Mouse (Mus musculus): ENCODE measurements around the gene Unc5c. TPM values are rescaled to one million over a fixed set of nuclear protein-coding genes. Genes with fewer than 3 reads are reported as not detected.

Unc5c gene
- polyA plus RNA-seq, 1 experiment from 2014 or later, result not detected

- H3K27ac ChIP-seq, result no peak overlapping the region
- H3K4me3 ChIP-seq (ENCODE audit: inconsistent target), result no peak overlapping the region
- H3K79me2 ChIP-seq (ENCODE audit: inconsistent target), result no peaks in the 10 kb centered on the region
- 64% methylated on average over 15 of the region's 15 CpGs for WGBS (ENCODE audit: missing documents)
- no peaks in the 10 kb centered on the region for H3K36me3 ChIP-seq (ENCODE audit: inconsistent target)
Observed at GRCm38 (mm10) chr3:141660065-141661062, 195.3 kb downstream of the Unc5c start.

GRCm38 (mm10) chr3:141689113-141689512 is 224.1 kb downstream of the Unc5c start:
- H3K27ac ChIP-seq, result no peak overlapping the region
- 86% methylated on average over 2 of the region's 2 CpGs for WGBS (ENCODE audit: missing documents)
- H3K36me3 ChIP-seq (ENCODE audit: inconsistent target), result no peaks in the 10 kb centered on the region
- no peaks in the 10 kb centered on the region for H3K79me2 ChIP-seq (ENCODE audit: inconsistent target)
- H3K4me3 ChIP-seq (ENCODE audit: inconsistent target), result no peak overlapping the region

GRCm38 (mm10) chr3:141690676-141691075 is 225.7 kb downstream of the Unc5c start:
- 0% methylated on average over 1 of the region's 1 CpGs for WGBS (ENCODE audit: missing documents)
- no peak overlapping the region for H3K4me3 ChIP-seq (ENCODE audit: inconsistent target)
- no peaks in the 10 kb centered on the region for H3K79me2 ChIP-seq (ENCODE audit: inconsistent target)
- no peak overlapping the region for H3K27ac ChIP-seq
- no peaks in the 10 kb centered on the region for H3K36me3 ChIP-seq (ENCODE audit: inconsistent target)

- Histone ChIP-seq H3K4me3 (ENCODE audit: inconsistent target) (no peak overlapping the region), H3K36me3 (ENCODE audit: inconsistent target) (no peaks in the 10 kb centered on the region), H3K27ac (no peak overlapping the region), H3K79me2 (ENCODE audit: inconsistent target) (no peaks in the 10 kb centered on the region)
- 0% methylated on average over 3 of the region's 3 CpGs for WGBS (ENCODE audit: missing documents)
Observed at GRCm38 (mm10) chr3:141691418-141691817, 226.4 kb downstream of the Unc5c start.

- H3K36me3 ChIP-seq (ENCODE audit: inconsistent target), result no peaks in the 10 kb centered on the region
- 82% methylated on average over 3 of the region's 3 CpGs for WGBS (ENCODE audit: missing documents)
Observed at GRCm38 (mm10) chr3:141691846-141692245, 226.8 kb downstream of the Unc5c start.

GRCm38 (mm10) chr3:141699177-141699576 is 234.2 kb downstream of the Unc5c start:
- Histone ChIP-seq H3K36me3 (ENCODE audit: inconsistent target) (no peaks in the 10 kb centered on the region), H3K4me3 (ENCODE audit: inconsistent target) (no peak overlapping the region), H3K27ac (no peak overlapping the region), H3K79me2 (ENCODE audit: inconsistent target) (no peaks in the 10 kb centered on the region)

More at GRCm38 (mm10) chr3:141691846-141692245, 226.8 kb downstream of the Unc5c start:
- H3K79me2 ChIP-seq (ENCODE audit: inconsistent target), result no peaks in the 10 kb centered on the region
- no peak overlapping the region for H3K4me3 ChIP-seq (ENCODE audit: inconsistent target)
- H3K27ac ChIP-seq, result no peak overlapping the region

- H3K79me2 ChIP-seq (ENCODE audit: inconsistent target), result no peaks in the 10 kb centered on the region
- no peaks in the 10 kb centered on the region for H3K36me3 ChIP-seq (ENCODE audit: inconsistent target)
- WGBS (ENCODE audit: missing documents), result 73% methylated on average over 3 of the region's 3 CpGs
- H3K4me3 ChIP-seq (ENCODE audit: inconsistent target), result no peak overlapping the region
- H3K27ac ChIP-seq, result no peak overlapping the region
Observed at GRCm38 (mm10) chr3:141701381-141701909, 236.4 kb downstream of the Unc5c start.

GRCm38 (mm10) chr3:141711601-141712000 is 246.6 kb downstream of the Unc5c start:
- no peaks in the 10 kb centered on the region for H3K36me3 ChIP-seq (ENCODE audit: inconsistent target)
- H3K27ac ChIP-seq, result no peak overlapping the region
- no peak overlapping the region for H3K4me3 ChIP-seq (ENCODE audit: inconsistent target)
- 19% methylated on average over 4 of the region's 4 CpGs for WGBS (ENCODE audit: missing documents)
- no peaks in the 10 kb centered on the region for H3K79me2 ChIP-seq (ENCODE audit: inconsistent target)

GRCm38 (mm10) chr3:141716371-141716770 is 251.4 kb downstream of the Unc5c start:
- H3K4me3 ChIP-seq (ENCODE audit: inconsistent target), result no peak overlapping the region
- WGBS (ENCODE audit: missing documents), result 87% methylated on average over 4 of the region's 4 CpGs
- no peaks in the 10 kb centered on the region for H3K79me2 ChIP-seq (ENCODE audit: inconsistent target)
- H3K36me3 ChIP-seq (ENCODE audit: inconsistent target), result no peaks in the 10 kb centered on the region
- no peak overlapping the region for H3K27ac ChIP-seq

- no peak overlapping the region for H3K27ac ChIP-seq
- 91% methylated on average over 5 of the region's 5 CpGs for WGBS (ENCODE audit: missing documents)
Observed at GRCm38 (mm10) chr3:141719050-141719449, 254.0 kb downstream of the Unc5c start.

GRCm38 (mm10) chr3:141724499-141724898 is 259.5 kb downstream of the Unc5c start:
- Histone ChIP-seq H3K4me3 (ENCODE audit: inconsistent target) (no peak overlapping the region), H3K36me3 (ENCODE audit: inconsistent target) (no peaks in the 10 kb centered on the region), H3K27ac (no peak overlapping the region), H3K79me2 (ENCODE audit: inconsistent target) (no peaks in the 10 kb centered on the region)
- WGBS (ENCODE audit: missing documents), result 88% methylated on average over 2 of the region's 2 CpGs

More at GRCm38 (mm10) chr3:141719050-141719449, 254.0 kb downstream of the Unc5c start:
- H3K79me2 ChIP-seq (ENCODE audit: inconsistent target), result no peaks in the 10 kb centered on the region
- H3K4me3 ChIP-seq (ENCODE audit: inconsistent target), result no peak overlapping the region
- H3K36me3 ChIP-seq (ENCODE audit: inconsistent target), result no peaks in the 10 kb centered on the region

GRCm38 (mm10) chr3:141725432-141725831 is 260.4 kb downstream of the Unc5c start:
- no peaks in the 10 kb centered on the region for H3K36me3 ChIP-seq (ENCODE audit: inconsistent target)
- no peaks in the 10 kb centered on the region for H3K79me2 ChIP-seq (ENCODE audit: inconsistent target)
- no peak overlapping the region for H3K27ac ChIP-seq
- H3K4me3 ChIP-seq (ENCODE audit: inconsistent target), result no peak overlapping the region
- 100% methylated on average over 1 of the region's 1 CpGs for WGBS (ENCODE audit: missing documents)

GRCm38 (mm10) chr3:141733844-141734243 is 268.8 kb downstream of the Unc5c start:
- WGBS (ENCODE audit: missing documents), result 93% methylated on average over 6 of the region's 6 CpGs

GRCm38 (mm10) chr3:141735285-141735684 is 270.3 kb downstream of the Unc5c start:
- H3K79me2 ChIP-seq (ENCODE audit: inconsistent target), result no peaks in the 10 kb centered on the region
- H3K27ac ChIP-seq, result no peak overlapping the region
- H3K4me3 ChIP-seq (ENCODE audit: inconsistent target), result no peak overlapping the region
- H3K36me3 ChIP-seq (ENCODE audit: inconsistent target), result no peaks in the 10 kb centered on the region

More at GRCm38 (mm10) chr3:141733844-141734243, 268.8 kb downstream of the Unc5c start:
- no peak overlapping the region for H3K4me3 ChIP-seq (ENCODE audit: inconsistent target)
- H3K36me3 ChIP-seq (ENCODE audit: inconsistent target), result no peaks in the 10 kb centered on the region
- no peaks in the 10 kb centered on the region for H3K79me2 ChIP-seq (ENCODE audit: inconsistent target)
- H3K27ac ChIP-seq, result no peak overlapping the region

- Histone ChIP-seq H3K36me3 (ENCODE audit: inconsistent target) (no peaks in the 10 kb centered on the region), H3K27ac (no peak overlapping the region), H3K4me3 (ENCODE audit: inconsistent target) (no peak overlapping the region), H3K79me2 (ENCODE audit: inconsistent target) (no peaks in the 10 kb centered on the region)
Observed at GRCm38 (mm10) chr3:141745322-141745721, 280.3 kb downstream of the Unc5c start.

Data from macrophage (primary cell).